In the genomic region with DNA sequence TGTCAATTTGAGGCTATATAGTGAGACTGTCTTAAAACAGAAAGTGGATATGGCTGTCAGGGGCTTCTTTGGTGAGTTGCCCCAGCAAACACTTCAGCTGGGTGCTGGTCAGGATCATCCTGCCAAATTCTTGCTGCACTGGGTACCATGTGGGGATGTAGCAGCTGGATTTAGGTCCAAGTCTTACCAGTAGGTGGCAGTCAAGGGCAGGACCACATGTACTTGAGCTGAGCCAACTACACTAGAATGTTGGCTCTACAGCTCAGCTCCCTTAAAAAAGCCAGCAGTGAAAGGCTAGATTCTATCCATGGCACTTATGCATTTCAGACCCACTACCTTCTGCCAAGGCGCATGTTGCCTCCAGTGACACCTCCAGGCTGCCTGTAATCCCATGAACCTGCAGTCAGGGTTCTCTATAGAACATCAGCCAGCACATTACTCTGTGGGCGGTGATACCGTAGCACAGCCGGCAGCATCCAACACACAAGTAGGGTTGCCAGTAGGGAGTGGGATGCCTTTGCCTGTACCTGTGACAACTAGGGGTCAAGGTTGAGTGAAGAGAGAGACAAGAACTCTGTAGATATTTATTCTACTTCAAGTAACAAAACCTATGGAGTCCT, we compare ENCODE assay signal across 8 mouse cellular contexts. TPM values are rescaled to one million over a fixed set of nuclear protein-coding genes. Genes with fewer than 3 reads are reported as not detected.
DNase-seq lines count a peak whose midpoint lies in the region; ATAC-seq lines count a peak whose summit lies in the region.

No protein-coding gene starts in this region.

- no peak overlapping the region for H3K9ac ChIP-seq in forebrain, embryonic 13.5 days

- H3K4me1 ChIP-seq in forebrain, embryonic 13.5 days, result peaks cover 10% of the 10 kb centered on the region; the same call in 1 of the 2 replicates

- H3K9me3 ChIP-seq in forebrain, embryonic 13.5 days (replicated peaks), result no peaks in the 10 kb centered on the region

- H3K4me3 ChIP-seq in forebrain, embryonic 13.5 days, result no peak overlapping the region

- H3K4me2 ChIP-seq in forebrain, embryonic 13.5 days, result no peak overlapping the region

- peak; percentile 44 for DNase-seq in MEL-GATA-1-ER (ENCODE audit: extremely low read depth, low read depth)
- DNase-seq in c-Kit-negative CD71-positive TER-119-positive erythroid progenitor cells, embryonic 14.5 days (ENCODE audit: low read depth, low spot score), result peak; percentile 49
- DNase-seq in heart, postnatal 4 days, result peak; percentile 84
- peak; percentile 77 to 78 for DNase-seq in layer of hippocampus, postnatal 10 days (ENCODE audit: low spot score in 2 of 2)
- peak; percentile 86 for DNase-seq in lung, postnatal 10 days
- peak; percentile 85 for DNase-seq in retina, postnatal 1 day
- DNase-seq in urinary bladder, postnatal 25 days (ENCODE audit: low spot score), result peak; percentile 62

- WGBS in forebrain, embryonic 13.5 days, result 75% methylated on average over 4 of the region's 4 CpGs

- ATAC-seq in forebrain, embryonic 13.5 days, result peak; percentile 76

- H3K27me3 ChIP-seq in forebrain, embryonic 13.5 days, result no peaks in the 10 kb centered on the region

- H3K27ac ChIP-seq in forebrain, embryonic 13.5 days, result no peak overlapping the region

- H3K36me3 ChIP-seq in forebrain, embryonic 13.5 days (ENCODE audit: poor library complexity, severe bottlenecking), result peaks cover 23% of the 10 kb centered on the region

RNA-seq across cellular contexts. Expression of a gene that starts 15.0 kb away (rescaled TPM):
- 0.08 TPM in 1 of 2 replicates, not detected in the other for polyA plus RNA-seq in forebrain, embryonic 13.5 days (2015; fragmentation: Nextera tagmentation; extraction: Ambion mirVana)
- under 1 TPM; 0.20 to 0.26 TPM for total RNA-seq in heart, postnatal 4 days (2021)
- 1 to 10 TPM; 3.4 to 3.9 TPM for total RNA-seq in layer of hippocampus, postnatal 10 days (2021)

RNA-seq across cellular contexts. Expression of a gene that starts 52.3 kb away (rescaled TPM):
- 33.4 and 35.7 TPM in 2 replicates for polyA plus RNA-seq in forebrain, embryonic 13.5 days (2015; fragmentation: Nextera tagmentation; extraction: Ambion mirVana)
- 10 to 100 TPM; 40.5 to 44.0 TPM for total RNA-seq in heart, postnatal 4 days (2021)
- 10 to 100 TPM; 58.4 to 61.8 TPM for total RNA-seq in layer of hippocampus, postnatal 10 days (2021)

RNA-seq across cellular contexts. Expression of a gene that starts 52.4 kb away (rescaled TPM):
- 55.3 and 56.3 TPM in 2 replicates for polyA plus RNA-seq in forebrain, embryonic 13.5 days (2015; fragmentation: Nextera tagmentation; extraction: Ambion mirVana)
- 10 to 100 TPM; 68.5 to 69.9 TPM for total RNA-seq in heart, postnatal 4 days (2021)
- total RNA-seq in layer of hippocampus, postnatal 10 days (2021), result 10 to 100 TPM; 62.6 to 63.7 TPM

RNA-seq across cellular contexts. Expression of a gene that starts 59.9 kb away (rescaled TPM):
- polyA plus RNA-seq in forebrain, embryonic 13.5 days (2015; fragmentation: Nextera tagmentation; extraction: Ambion mirVana), result 17.4 and 21.9 TPM in 2 replicates
- 1 to 10 TPM; 1.2 to 1.8 TPM for total RNA-seq in heart, postnatal 4 days (2021)
- total RNA-seq in layer of hippocampus, postnatal 10 days (2021), result 10 to 100 TPM; 26.4 to 39.4 TPM
